Mouse (Mus musculus) stomach, embryonic 15.5 days (tissue): ENCODE results near the gene Ttc1. TPM values are rescaled to one million over a fixed set of nuclear protein-coding genes. Genes with fewer than 3 reads are reported as not detected.

Experiments
- ATAC-seq: fragments of 200-750 bp; cut with Nextera tagmentation; 2 replicates; pipeline ENCODE4 v1.8.0; 2017; ENCODE audit warnings: low read depth, moderate number of reproducible peaks, moderate TSS enrichment; ENCODE audit not compliant: insufficient read depth, low FRiP score
- H3K27ac ChIP-seq: fragments of 300-500 bp; sonication (generic); 2 replicates; pipeline ENCODE4 v1.5.1; 2015; ENCODE audit warnings: mild to moderate bottlenecking, inconsistent platforms
- H3K27me3 ChIP-seq: fragments of 300-500 bp; sonication (generic); replicated peaks from 2 replicates; pipeline ENCODE4 v1.6.1; 2015; ENCODE audit warnings: inconsistent platforms
- H3K36me3 ChIP-seq: fragments of 300-500 bp; sonication (generic); 2 replicates; pipeline ENCODE4 v1.6.1; 2015; ENCODE audit warnings: inconsistent platforms
- H3K4me1 ChIP-seq: fragments of 300-500 bp; sonication (generic); 2 replicates; pipeline ENCODE4 v1.6.1; 2015; ENCODE audit warnings: inconsistent platforms
- H3K4me2 ChIP-seq: fragments of 300-500 bp; sonication (generic); 2 replicates; pipeline ENCODE4 v1.6.1; 2015; ENCODE audit warnings: mild to moderate bottlenecking, inconsistent platforms
- H3K4me3 ChIP-seq: fragments of 300-500 bp; sonication (generic); replicated peaks from 2 replicates; pipeline ENCODE4 v1.5.1; 2015; ENCODE audit warnings: inconsistent platforms
- H3K9ac ChIP-seq: fragments of 300-500 bp; sonication (generic); 2 replicates; pipeline ENCODE4 v1.6.1; 2015; ENCODE audit warnings: inconsistent platforms
- H3K9me3 ChIP-seq: fragments of 300-500 bp; sonication (generic); 2 replicates; pipeline ENCODE4 v1.6.1; 2016; ENCODE audit warnings: inconsistent platforms
- WGBS: fragments of 180-500 bp; shearing (Covaris S2); methylation state at CpG from one replicate; pipeline ENCODE4 v1.1.7; 2015; 5-methylcytosine and 5-hydroxymethylcytosine counted together
- polyA plus RNA-seq: library from polyadenylated mRNA; unstranded; fragments of >200 nt; fragmentation: Nextera tagmentation; extraction: Ambion mirVana; gene quantifications from 2 replicates; pipeline ENCODE4 v1.2.1, GENCODE M21; 2015

Ttc1 gene
- polyA plus RNA-seq: 56.1 and 57.7 TPM in 2 replicates

DNA sequence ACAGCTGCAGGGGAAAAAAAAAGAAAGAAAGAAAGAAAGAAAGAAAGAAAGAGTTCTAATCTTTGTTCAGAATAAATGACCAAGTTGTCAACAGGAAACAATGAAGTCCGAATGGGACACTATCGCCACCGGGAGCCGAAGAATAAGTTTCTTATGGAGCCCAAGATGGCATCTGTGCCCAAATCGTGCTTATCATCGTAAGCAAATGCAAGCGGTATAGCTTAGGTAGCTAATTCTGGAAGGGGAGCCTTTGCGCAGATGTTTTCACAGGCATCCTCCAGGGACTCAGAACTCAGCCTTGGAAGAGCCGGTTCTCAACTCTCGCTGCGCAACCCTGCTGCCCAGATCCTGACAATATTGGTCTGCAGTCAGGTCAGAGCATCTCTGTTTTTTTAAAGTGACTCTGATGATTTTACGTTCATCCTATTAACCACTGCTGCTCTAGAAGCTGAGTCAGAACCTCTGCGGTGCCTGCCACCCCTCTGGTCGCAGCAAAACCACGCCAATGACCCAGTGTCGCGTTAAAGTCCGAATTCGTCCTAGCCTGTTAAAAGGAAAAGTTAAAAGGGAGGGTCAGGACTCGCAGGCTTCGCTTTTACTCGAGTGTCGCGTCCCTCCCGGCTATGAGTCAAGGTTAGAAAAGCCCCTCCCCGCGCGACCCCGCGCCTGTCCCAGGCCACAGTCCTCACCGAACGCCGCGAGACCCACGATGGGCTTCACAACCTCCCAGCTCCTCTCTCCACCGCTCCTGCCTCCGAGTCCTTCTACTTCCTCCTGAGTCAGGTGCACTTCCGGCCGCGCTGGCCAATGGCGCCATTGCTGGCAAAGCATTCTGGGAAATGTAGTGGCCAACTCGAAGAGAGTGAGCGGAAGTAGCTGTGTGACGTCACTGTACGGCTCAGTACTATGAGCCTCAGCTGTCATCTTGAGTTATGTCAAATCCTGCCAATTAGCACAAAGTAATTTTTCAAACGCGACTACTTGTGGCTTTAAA is at the start of gene Ttc1:
Gene Ttc1 (minus strand): TSS at position 776 of the 994 bp plus-strand sequence.
- Histone ChIP-seq H3K27me3 (no peaks in the 10 kb centered on the region), H3K4me2 (peak within 1 kb of the TSS; percentile 78), H3K27ac (peak within 1 kb of the TSS; percentile 62; the same call in 1 of the 2 replicates), H3K4me1 (peaks cover 4% of the 10 kb centered on the region; the same call in 1 of the 2 replicates), H3K36me3 (peaks cover 15% of the 10 kb centered on the region; the same call in 1 of the 2 replicates), H3K4me3 (peak within 1 kb of the TSS; percentile 78), H3K9me3 (no peaks in the 10 kb centered on the region), H3K9ac (peak within 1 kb of the TSS; percentile 70)
- peak; percentile 98 for ATAC-seq
- WGBS: 2% methylated on average over 47 of the region's 47 CpGs

DNA sequence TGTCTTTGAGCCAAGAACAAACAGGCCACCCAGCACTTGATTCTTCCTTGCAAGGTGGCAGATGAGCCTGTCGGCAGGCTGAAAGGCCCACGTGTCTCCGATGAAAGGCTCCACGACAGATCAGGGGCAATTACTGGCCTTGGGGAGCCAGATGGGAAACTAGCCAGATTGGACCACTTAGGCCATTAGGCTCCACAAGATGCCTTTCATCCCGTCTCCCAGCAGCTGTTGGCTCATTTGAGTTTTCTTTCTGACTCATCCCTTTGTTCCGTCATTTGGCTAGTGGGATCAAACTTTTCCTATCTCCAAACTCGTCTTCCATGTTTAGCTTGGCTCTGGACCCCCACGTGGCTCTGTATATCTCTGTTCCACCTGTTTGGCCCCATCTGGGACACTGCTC is 48.2 kb upstream of the Ttc1 start:
- Histone ChIP-seq H3K4me3 (no peak overlapping the region), H3K27me3 (no peaks in the 10 kb centered on the region), H3K9me3 (no peaks in the 10 kb centered on the region), H3K36me3 (no peaks in the 10 kb centered on the region), H3K4me2 (no peak overlapping the region), H3K9ac (no peak overlapping the region), H3K27ac (no peak overlapping the region), H3K4me1 (no peaks in the 10 kb centered on the region)
- no peak for ATAC-seq
- 55% methylated on average over 8 of the region's 8 CpGs for WGBS

DNA sequence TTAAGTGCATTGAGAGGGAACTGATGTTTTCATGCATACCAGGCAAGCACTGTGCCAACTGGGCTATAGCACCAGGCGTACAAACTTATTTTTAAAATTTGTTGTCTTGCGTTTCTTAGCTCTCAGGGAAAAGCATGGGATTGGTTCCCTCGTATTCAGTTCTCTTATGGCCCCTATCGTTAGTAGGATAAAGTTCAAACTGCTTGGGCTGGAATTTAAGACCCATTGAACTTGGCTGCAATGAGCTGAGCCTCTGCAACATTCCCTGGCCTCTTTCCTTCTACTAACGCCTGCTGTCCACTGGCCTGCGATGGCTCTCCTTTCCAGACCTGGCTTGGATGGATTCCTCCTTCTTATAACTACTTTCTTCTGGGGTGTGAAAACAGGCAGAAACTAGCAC is 42.6 kb upstream of the Ttc1 start:
- Histone ChIP-seq H3K27me3 (no peaks in the 10 kb centered on the region), H3K4me3 (no peak overlapping the region), H3K4me2 (no peak overlapping the region), H3K27ac (no peak overlapping the region), H3K4me1 (no peaks in the 10 kb centered on the region), H3K36me3 (no peaks in the 10 kb centered on the region), H3K9me3 (no peaks in the 10 kb centered on the region), H3K9ac (no peak overlapping the region)
- no peak for ATAC-seq
- WGBS: 76% methylated on average over 6 of the region's 6 CpGs

DNA sequence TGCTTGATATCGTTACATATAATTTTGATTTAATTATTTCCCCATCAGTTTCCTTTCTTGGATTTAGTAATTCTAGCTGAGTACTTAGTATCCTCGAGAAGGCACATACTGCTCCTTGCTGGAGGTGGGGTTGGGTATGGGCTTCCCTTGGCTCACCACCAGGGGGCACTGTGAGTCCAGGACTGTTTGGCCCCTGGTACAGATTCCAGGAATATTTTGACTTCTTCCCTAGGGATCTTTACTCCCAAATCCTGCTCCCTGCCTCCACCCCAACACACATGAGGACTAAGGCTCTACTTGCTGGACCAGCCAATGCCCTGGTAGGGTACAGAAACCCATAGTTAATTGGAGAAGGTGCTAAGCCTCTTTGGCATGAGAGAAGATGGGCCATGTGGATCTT is 36.0 kb upstream of the Ttc1 start:
- no peak overlapping the region for H3K4me3 ChIP-seq
- no peak overlapping the region for H3K27ac ChIP-seq
- no peaks in the 10 kb centered on the region for H3K4me1 ChIP-seq
- no peaks in the 10 kb centered on the region for H3K27me3 ChIP-seq
- H3K36me3 ChIP-seq: no peaks in the 10 kb centered on the region
- no peak overlapping the region for H3K4me2 ChIP-seq
- no peak overlapping the region for H3K9ac ChIP-seq
- ATAC-seq: 0 out of 2 replicates have a peak, but pooled peaks have one; percentile 39
- WGBS: 4% methylated on average over 2 of the region's 2 CpGs
- H3K9me3 ChIP-seq: no peaks in the 10 kb centered on the region

DNA sequence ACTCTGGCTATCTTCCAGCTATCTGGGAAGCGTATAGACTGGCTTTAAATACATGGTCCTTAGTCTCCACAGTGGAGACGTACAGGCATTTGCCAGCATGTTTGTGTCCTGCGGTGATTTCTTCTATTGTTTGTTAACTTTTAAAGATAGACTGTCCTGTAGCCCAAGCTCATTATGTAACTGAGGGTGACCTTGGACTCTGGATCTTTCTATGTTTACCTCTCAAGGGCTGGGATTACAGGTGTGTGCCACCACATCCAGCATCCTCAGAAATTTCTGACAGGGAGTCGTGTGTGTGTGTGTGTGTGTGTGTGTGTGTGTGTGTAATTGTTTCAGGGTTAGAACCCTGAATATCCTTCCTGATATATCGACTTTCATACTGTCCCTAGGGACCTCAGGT is 35.3 kb upstream of the Ttc1 start:
- Histone ChIP-seq H3K36me3 (no peaks in the 10 kb centered on the region), H3K27me3 (no peaks in the 10 kb centered on the region), H3K4me3 (no peak overlapping the region), H3K9ac (no peak overlapping the region), H3K9me3 (no peaks in the 10 kb centered on the region), H3K27ac (no peak overlapping the region), H3K4me2 (no peak overlapping the region), H3K4me1 (no peaks in the 10 kb centered on the region)
- WGBS: 67% methylated on average over 5 of the region's 5 CpGs
- no peak for ATAC-seq

DNA sequence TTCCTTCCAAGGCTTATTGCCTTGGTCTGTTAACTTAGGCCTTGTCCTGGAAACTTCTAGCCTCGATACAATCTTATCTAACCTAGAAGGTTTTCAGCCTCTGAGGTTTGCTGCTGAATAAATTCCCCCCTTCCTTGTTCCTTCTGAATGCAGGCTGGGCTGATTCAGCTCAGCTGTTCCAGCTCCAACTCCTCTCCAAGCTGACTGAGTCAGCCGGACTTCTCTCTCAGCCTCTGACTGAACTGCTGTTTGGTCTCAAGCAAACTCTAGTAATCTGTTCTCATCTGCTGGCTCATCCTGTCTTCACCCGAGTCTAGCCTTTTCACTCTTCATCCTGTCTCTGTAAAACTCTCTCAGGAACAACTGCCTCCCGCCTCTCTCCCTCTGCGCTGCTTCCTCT is 31.7 kb upstream of the Ttc1 start:
- no peak overlapping the region for H3K27ac ChIP-seq
- peaks cover 15% of the 10 kb centered on the region for H3K27me3 ChIP-seq
- no peak overlapping the region for H3K4me3 ChIP-seq
- no peak overlapping the region for H3K9ac ChIP-seq
- H3K4me2 ChIP-seq: no peak overlapping the region
- 62% methylated on average over 5 of the region's 5 CpGs for WGBS
- H3K36me3 ChIP-seq: no peaks in the 10 kb centered on the region
- peaks cover 7% of the 10 kb centered on the region; the same call in 1 of the 2 replicates for H3K4me1 ChIP-seq
- no peaks in the 10 kb centered on the region for H3K9me3 ChIP-seq
- ATAC-seq: no peak

DNA sequence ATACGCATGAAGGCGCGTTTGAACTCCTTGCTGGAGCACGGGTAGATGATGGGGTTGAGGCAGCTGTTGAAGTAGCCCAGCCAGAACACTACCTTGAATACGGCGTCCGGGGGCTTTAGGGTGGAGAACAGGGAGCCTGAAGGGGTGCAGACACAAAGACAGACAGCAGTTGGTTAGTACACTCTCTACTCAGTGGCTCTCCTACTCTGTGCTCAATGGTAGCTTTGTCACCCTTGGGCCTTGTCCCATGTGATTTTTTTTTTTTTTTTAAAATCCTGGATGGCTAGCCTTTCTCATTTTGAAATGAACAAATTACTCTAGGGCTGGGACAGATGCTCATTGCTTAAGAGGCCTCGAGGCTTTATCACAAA is 28.5 kb upstream of the Ttc1 start:
- Histone ChIP-seq H3K27me3 (peaks cover 16% of the 10 kb centered on the region), H3K4me3 (peak overlapping the region; percentile 37), H3K4me1 (peaks cover 10% of the 10 kb centered on the region; the same call in 1 of the 2 replicates), H3K4me2 (peak overlapping the region; percentile 69), H3K36me3 (no peaks in the 10 kb centered on the region), H3K9ac (no peak overlapping the region), H3K9me3 (no peaks in the 10 kb centered on the region), H3K27ac (no peak overlapping the region)
- 23% methylated on average over 8 of the region's 8 CpGs for WGBS
- no peak for ATAC-seq

DNA sequence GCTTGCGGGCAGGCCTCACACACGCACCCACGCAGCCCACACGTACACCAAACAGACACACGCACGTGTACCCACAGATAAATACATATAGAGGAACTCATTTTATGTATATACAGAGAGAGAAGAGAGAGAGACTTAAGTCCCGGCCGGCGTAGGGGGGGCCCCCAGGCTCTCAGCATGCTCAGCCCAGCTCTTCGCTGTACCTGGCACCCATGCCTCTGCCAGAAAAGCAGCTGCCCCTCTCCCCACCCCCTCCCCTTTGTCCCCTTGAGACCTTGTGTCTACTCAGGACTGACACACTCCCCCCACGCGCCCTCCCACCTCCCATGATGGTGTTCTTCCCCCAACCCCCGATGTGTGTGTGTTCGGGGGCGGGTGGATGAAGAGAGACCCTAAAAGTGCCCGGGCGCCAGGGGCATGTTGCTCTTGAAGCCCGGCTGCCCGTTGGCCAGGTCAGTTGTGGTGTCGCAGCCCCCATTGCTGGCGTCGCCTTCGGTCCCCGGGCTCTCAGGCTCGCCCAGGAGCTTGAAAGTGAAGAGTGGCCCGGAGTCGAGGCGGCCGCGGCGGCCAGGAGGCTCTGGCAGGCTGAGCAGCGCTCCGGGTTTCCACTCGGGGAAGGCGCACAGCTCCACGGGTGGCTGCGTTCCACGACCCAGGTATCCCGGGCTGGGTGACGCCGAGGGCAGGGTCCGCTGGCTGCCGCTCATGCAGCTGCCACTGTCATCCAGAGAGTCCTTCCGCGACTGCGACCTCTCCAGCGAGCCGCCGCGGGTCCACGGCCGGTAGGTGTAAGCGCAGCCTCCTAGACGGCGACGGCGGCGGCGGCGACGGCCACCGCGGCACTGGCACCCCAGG is 27.9 kb upstream of the Ttc1 start:
- peak overlapping the region; percentile 69 for H3K4me2 ChIP-seq
- no peaks in the 10 kb centered on the region for H3K9me3 ChIP-seq
- 14% methylated on average over 63 of the region's 63 CpGs for WGBS
- no peak overlapping the region for H3K27ac ChIP-seq
- peaks cover 16% of the 10 kb centered on the region for H3K27me3 ChIP-seq
- peak overlapping the region; percentile 37 for H3K4me3 ChIP-seq
- no peak overlapping the region for H3K9ac ChIP-seq
- peaks cover 10% of the 10 kb centered on the region; the same call in 1 of the 2 replicates for H3K4me1 ChIP-seq
- peak; percentile 67; the same call in 1 of the 2 replicates for ATAC-seq
- H3K36me3 ChIP-seq: no peaks in the 10 kb centered on the region

DNA sequence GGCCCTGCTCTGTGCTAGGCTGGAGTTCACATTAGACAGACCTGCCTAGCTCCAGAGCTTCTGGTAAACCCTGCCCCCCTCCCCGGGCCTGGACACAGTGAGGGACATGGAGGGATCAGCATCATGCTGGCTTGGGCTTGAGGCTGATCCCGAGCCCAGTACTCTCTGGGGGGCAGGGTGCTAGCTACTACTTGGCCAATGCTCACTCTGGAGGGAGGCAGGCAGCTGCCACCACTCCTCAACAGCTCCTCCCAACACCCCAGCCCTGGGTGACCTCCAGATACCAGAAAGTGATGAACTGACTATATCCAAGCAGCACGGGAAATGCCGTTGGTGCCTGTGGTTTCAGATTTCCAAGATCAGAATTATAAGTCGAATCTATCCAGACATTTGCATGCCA is 25.9 kb upstream of the Ttc1 start:
- Histone ChIP-seq H3K4me3 (no peak overlapping the region), H3K4me1 (peaks cover 10% of the 10 kb centered on the region; the same call in 1 of the 2 replicates), H3K4me2 (no peak overlapping the region), H3K27me3 (peaks cover 16% of the 10 kb centered on the region), H3K9me3 (no peaks in the 10 kb centered on the region), H3K36me3 (no peaks in the 10 kb centered on the region), H3K27ac (no peak overlapping the region), H3K9ac (no peak overlapping the region)
- ATAC-seq: 0 out of 2 replicates have a peak, but pooled peaks have one; percentile 31
- WGBS: 22% methylated on average over 5 of the region's 5 CpGs

DNA sequence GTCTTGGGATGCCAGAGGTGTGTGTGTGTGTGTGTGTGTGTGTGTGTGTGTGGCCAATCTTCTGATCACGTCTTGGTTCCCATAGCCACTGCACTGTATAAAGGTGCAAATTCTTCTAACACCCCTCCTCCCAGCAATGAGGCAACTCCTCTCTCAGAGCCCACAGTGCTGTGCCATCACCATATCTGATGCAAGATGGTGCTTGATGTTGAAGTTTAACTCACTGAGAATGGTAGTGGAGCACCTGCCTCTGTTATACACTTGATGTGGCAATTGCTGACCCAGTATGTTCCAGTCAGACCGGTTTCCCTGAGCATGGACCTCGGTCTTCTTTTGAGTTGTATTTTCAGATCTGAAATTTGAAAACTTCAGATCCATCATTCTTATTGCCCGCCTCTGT is 22.3 kb upstream of the Ttc1 start:
- no peak overlapping the region for H3K9ac ChIP-seq
- 76% methylated on average over 4 of the region's 4 CpGs for whole genome bisulfite sequencing
- peaks cover 4% of the 10 kb centered on the region; the same call in 1 of the 2 replicates for H3K27me3 ChIP-seq
- ATAC-seq: no peak
- no peaks in the 10 kb centered on the region for H3K9me3 ChIP-seq
- no peak overlapping the region for H3K27ac ChIP-seq
- 0 out of 2 replicates have a peak, but pooled peaks cover 3% of the 10 kb centered on the region for H3K4me1 ChIP-seq
- H3K36me3 ChIP-seq: no peaks in the 10 kb centered on the region
- H3K4me3 ChIP-seq: no peak overlapping the region
- no peak overlapping the region for H3K4me2 ChIP-seq

DNA sequence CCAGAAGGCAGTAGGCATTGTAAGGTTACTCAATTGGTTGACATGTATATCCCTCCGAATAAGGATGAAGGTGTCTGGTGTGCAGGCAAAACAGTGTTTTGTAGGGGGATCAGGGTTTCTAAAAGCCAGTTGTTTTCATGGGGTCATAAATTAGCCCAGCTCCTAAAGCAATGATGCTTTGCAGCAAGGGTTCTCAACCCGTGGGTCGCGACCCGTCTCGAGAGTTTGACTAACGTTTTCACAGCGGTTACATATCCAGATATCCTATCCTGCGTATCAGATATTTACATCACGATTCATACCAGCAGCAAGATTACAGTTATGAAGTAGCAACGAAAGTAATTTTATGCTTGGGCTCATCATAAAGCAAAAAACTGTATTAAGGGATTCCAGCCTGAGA is 19.9 kb upstream of the Ttc1 start:
- H3K4me3 ChIP-seq: no peak overlapping the region
- WGBS: 68% methylated on average over 11 of the region's 11 CpGs
- H3K4me2 ChIP-seq: 0 out of 2 replicates have a peak overlapping the region, but pooled peaks have one; percentile 92
- H3K9ac ChIP-seq: no peak overlapping the region
- H3K27me3 ChIP-seq: 0 out of 2 replicates have a peak, but pooled peaks cover 2% of the 10 kb centered on the region
- H3K9me3 ChIP-seq: no peaks in the 10 kb centered on the region
- ATAC-seq: no peak
- no peak overlapping the region for H3K27ac ChIP-seq
- H3K4me1 ChIP-seq: no peaks in the 10 kb centered on the region
- no peaks in the 10 kb centered on the region for H3K36me3 ChIP-seq
